Mouse (Mus musculus): ENCODE data around the gene Olfr786. TPM values are rescaled to one million over a fixed set of nuclear protein-coding genes. Genes with fewer than 3 reads are reported as not detected.

Gene Olfr786
- polyA plus RNA-seq, 1 experiment from 2014 or later: not detected

Other genes with a start within 250 kb of the Olfr786 start
- gene Olfr772, start 249.4 kb upstream of the Olfr786 start, polyA plus RNA-seq (2015; fragmentation: Nextera tagmentation; extraction: Ambion mirVana): not detected in 2 replicates
- gene Olfr773, start 239.9 kb upstream of the Olfr786 start, polyA plus RNA-seq (2015; fragmentation: Nextera tagmentation; extraction: Ambion mirVana): not detected in 2 replicates
- not detected in 2 replicates for gene Olfr774, start 191.1 kb upstream of the Olfr786 start, polyA plus RNA-seq (2015; fragmentation: Nextera tagmentation; extraction: Ambion mirVana)
- gene Olfr775, start 178.9 kb upstream of the Olfr786 start, polyA plus RNA-seq (2015; fragmentation: Nextera tagmentation; extraction: Ambion mirVana): not detected in 2 replicates
- not detected in 2 replicates for gene Olfr776, start 168.2 kb upstream of the Olfr786 start, polyA plus RNA-seq (2015; fragmentation: Nextera tagmentation; extraction: Ambion mirVana)
- gene Olfr777, start 155.8 kb upstream of the Olfr786 start, polyA plus RNA-seq (2015; fragmentation: Nextera tagmentation; extraction: Ambion mirVana): not detected in 2 replicates
- not detected in 2 replicates for gene Olfr780, start 109.2 kb upstream of the Olfr786 start, polyA plus RNA-seq (2015; fragmentation: Nextera tagmentation; extraction: Ambion mirVana)
- gene Olfr781, start 98.5 kb upstream of the Olfr786 start, polyA plus RNA-seq (2015; fragmentation: Nextera tagmentation; extraction: Ambion mirVana): not detected in 2 replicates
- gene Olfr782, start 78.5 kb upstream of the Olfr786 start, polyA plus RNA-seq (2015; fragmentation: Nextera tagmentation; extraction: Ambion mirVana): not detected in 2 replicates
- gene Olfr784, start 43.2 kb upstream of the Olfr786 start, polyA plus RNA-seq (2015; fragmentation: Nextera tagmentation; extraction: Ambion mirVana): 0.05 and 0.06 TPM in 2 replicates
- gene Olfr785, start 21.9 kb upstream of the Olfr786 start, polyA plus RNA-seq (2015; fragmentation: Nextera tagmentation; extraction: Ambion mirVana): not detected in 2 replicates
- gene Olfr787, start 34.6 kb downstream of the Olfr786 start, polyA plus RNA-seq (2015; fragmentation: Nextera tagmentation; extraction: Ambion mirVana): not detected in 2 replicates
- gene Olfr788, start 43.7 kb downstream of the Olfr786 start, polyA plus RNA-seq (2015; fragmentation: Nextera tagmentation; extraction: Ambion mirVana): not detected in 2 replicates
- gene Olfr789, start 57.4 kb downstream of the Olfr786 start, polyA plus RNA-seq (2015; fragmentation: Nextera tagmentation; extraction: Ambion mirVana): not detected in 2 replicates
- gene Olfr790, start 71.2 kb downstream of the Olfr786 start, polyA plus RNA-seq (2015; fragmentation: Nextera tagmentation; extraction: Ambion mirVana): not detected in 2 replicates
- gene Olfr791, start 94.5 kb downstream of the Olfr786 start, polyA plus RNA-seq (2015; fragmentation: Nextera tagmentation; extraction: Ambion mirVana): not detected in 2 replicates
- gene Olfr792, start 111.9 kb downstream of the Olfr786 start, polyA plus RNA-seq (2015; fragmentation: Nextera tagmentation; extraction: Ambion mirVana): not detected in 2 replicates
- not detected in 2 replicates for gene Olfr794, start 140.3 kb downstream of the Olfr786 start, polyA plus RNA-seq (2015; fragmentation: Nextera tagmentation; extraction: Ambion mirVana)
- not detected in 2 replicates for gene Olfr796, start 185.3 kb downstream of the Olfr786 start, polyA plus RNA-seq (2015; fragmentation: Nextera tagmentation; extraction: Ambion mirVana)
- not detected in 2 replicates for gene Olfr798, start 200.6 kb downstream of the Olfr786 start, polyA plus RNA-seq (2015; fragmentation: Nextera tagmentation; extraction: Ambion mirVana)
- gene Olfr799, start 210.2 kb downstream of the Olfr786 start, polyA plus RNA-seq (2015; fragmentation: Nextera tagmentation; extraction: Ambion mirVana): not detected in 2 replicates
- not detected in 2 replicates for gene Olfr800, start 230.4 kb downstream of the Olfr786 start, polyA plus RNA-seq (2015; fragmentation: Nextera tagmentation; extraction: Ambion mirVana)
- gene Olfr801, start 246.6 kb downstream of the Olfr786 start, polyA plus RNA-seq (2015; fragmentation: Nextera tagmentation; extraction: Ambion mirVana): not detected in 2 replicates